Mouse (Mus musculus): ENCODE measurements at regions not wholly inside any gene's neighbourhood (a gene's known extent, or its start where the extent isn't known, plus 50 kb on each side); places are given as distances from the start of the nearest gene placed in this dataset.

GRCm38 (mm10) chr10:110534387-110534786 is 78.4 kb upstream of the Nav3 start:
- ATAC-seq (ENCODE audit: low FRiP score, low read depth), result no peak
- no peaks in the 10 kb centered on the region for H3K36me3 ChIP-seq
- no peak overlapping the region for H3K4me3 ChIP-seq
- WGBS, result 27% methylated on average over 5 of the region's 5 CpGs
- no peaks in the 10 kb centered on the region for H3K9me3 ChIP-seq
- no peaks in the 10 kb centered on the region for H3K27me3 ChIP-seq (replicated peaks)
- no peaks in the 10 kb centered on the region for H3K4me1 ChIP-seq
- peak overlapping the region; percentile 12 for H3K4me2 ChIP-seq (replicated peaks)
- no peak overlapping the region for H3K27ac ChIP-seq
- H3K9ac ChIP-seq, result no peak overlapping the region

GRCm38 (mm10) chr10:110542712-110543111 is 86.7 kb upstream of the Nav3 start:
- Histone ChIP-seq H3K9ac (no peak overlapping the region), H3K9me3 (no peaks in the 10 kb centered on the region), H3K4me2 (replicated peaks) (no peak overlapping the region), H3K4me1 (peaks cover 2% of the 10 kb centered on the region; the same call in 1 of the 2 replicates), H3K27me3 (replicated peaks) (no peaks in the 10 kb centered on the region), H3K4me3 (no peak overlapping the region), H3K36me3 (no peaks in the 10 kb centered on the region), H3K27ac (no peak overlapping the region)
- ATAC-seq (ENCODE audit: low FRiP score, low read depth), result peak; percentile 75
- 24% methylated on average over 6 of the region's 6 CpGs for WGBS

DNA sequence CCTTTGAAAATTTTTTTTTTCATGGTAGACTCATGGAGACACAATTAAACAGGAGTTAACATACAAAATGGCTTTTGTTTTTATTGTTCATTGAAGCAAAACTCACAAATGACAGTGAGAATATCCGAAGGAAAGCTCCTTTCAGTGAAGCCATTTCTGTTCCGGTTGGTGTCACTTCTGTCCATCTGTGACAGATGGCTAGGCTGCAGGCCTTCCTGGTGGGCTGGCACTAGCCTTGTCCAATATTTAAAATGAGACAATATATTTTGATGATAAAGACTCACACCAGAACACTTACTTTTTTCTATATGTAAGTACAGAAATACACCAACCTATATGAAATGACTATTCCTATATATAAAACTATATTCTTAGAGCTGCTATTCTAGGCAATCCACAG is 92.4 kb upstream of the Nav3 start:
- ATAC-seq (ENCODE audit: low FRiP score, low read depth), result no peak
- no peaks in the 10 kb centered on the region for H3K4me1 ChIP-seq
- no peaks in the 10 kb centered on the region for H3K36me3 ChIP-seq
- no peak overlapping the region for H3K9ac ChIP-seq
- no peak overlapping the region for H3K4me3 ChIP-seq
- no peaks in the 10 kb centered on the region for H3K9me3 ChIP-seq
- no peaks in the 10 kb centered on the region for H3K27me3 ChIP-seq (replicated peaks)
- H3K27ac ChIP-seq, result no peak overlapping the region
- no peak overlapping the region for H3K4me2 ChIP-seq (replicated peaks)
- 71% methylated on average over 2 of the region's 2 CpGs for WGBS

DNA sequence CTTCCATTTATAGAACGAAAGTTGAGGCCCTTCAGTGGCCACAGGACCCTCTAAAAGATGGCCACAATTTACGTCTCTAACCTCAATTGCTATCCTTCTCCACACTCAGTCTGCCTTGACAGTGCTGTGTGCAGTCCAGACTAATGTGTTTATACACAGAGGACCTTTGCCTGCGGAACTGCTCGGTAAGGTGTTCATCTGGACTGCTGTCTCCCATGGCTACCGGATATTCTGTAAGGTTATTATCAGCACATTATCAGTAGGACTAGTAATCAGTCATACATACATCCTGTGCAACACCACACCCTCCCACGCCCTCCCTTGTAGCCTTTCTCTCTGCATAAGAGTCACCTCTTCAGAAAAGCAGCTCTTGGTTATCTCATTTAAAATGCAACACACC is 98.0 kb upstream of the Nav3 start:
- no peak for ATAC-seq (ENCODE audit: low FRiP score, low read depth)
- Histone ChIP-seq H3K27me3 (replicated peaks) (no peaks in the 10 kb centered on the region), H3K4me3 (no peak overlapping the region), H3K4me1 (no peaks in the 10 kb centered on the region), H3K36me3 (no peaks in the 10 kb centered on the region), H3K4me2 (replicated peaks) (no peak overlapping the region), H3K9me3 (no peaks in the 10 kb centered on the region), H3K9ac (no peak overlapping the region), H3K27ac (no peak overlapping the region)
- WGBS, result 81% methylated on average over 6 of the region's 6 CpGs

DNA sequence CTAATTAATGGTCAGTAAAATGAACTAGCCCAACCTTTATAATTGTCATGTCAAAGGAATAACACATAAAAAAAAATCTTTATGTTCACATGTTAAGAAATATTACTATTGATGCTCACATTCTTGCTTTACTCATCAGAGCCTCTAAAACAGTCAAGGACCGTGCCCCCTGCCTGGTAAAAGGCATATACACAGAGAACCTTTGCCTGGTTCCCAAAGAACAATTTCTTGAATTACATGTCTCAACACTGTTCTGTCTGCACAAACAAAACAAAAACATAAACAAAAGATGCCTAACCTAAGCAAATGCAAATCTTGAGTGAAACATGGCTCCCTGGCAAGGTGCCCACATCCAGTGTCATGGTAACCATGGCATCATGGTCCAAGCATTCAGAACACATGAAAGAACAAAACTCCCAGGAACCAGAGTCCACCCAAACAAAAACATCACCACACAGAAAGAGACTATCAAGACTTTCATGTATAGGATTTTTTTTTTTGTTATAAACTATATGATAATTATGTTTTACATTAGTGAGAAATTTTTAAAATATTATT is 100.4 kb upstream of the Nav3 start:
- ATAC-seq (ENCODE audit: low FRiP score, low read depth), result peak; percentile 86
- WGBS, result 74% methylated on average over 1 of the region's 1 CpGs
- H3K4me3 ChIP-seq, result no peak overlapping the region

GRCm38 (mm10) chr10:110563057-110563456 is 107.1 kb upstream of the Nav3 start:
- no peak overlapping the region for H3K4me3 ChIP-seq
- no peaks in the 10 kb centered on the region for H3K27me3 ChIP-seq (replicated peaks)
- H3K9ac ChIP-seq, result no peak overlapping the region
- no peak overlapping the region for H3K27ac ChIP-seq
- H3K36me3 ChIP-seq, result no peaks in the 10 kb centered on the region
- no peaks in the 10 kb centered on the region for H3K4me1 ChIP-seq
- H3K9me3 ChIP-seq, result no peaks in the 10 kb centered on the region
- 89% methylated on average over 5 of the region's 5 CpGs for WGBS
- ATAC-seq (ENCODE audit: low FRiP score, low read depth), result no peak
- no peak overlapping the region for H3K4me2 ChIP-seq (replicated peaks)

More for the DNA sequence above, 100.4 kb upstream of the Nav3 start:
- H3K27me3 ChIP-seq (replicated peaks), result no peaks in the 10 kb centered on the region
- no peaks in the 10 kb centered on the region for H3K9me3 ChIP-seq
- no peak overlapping the region for H3K9ac ChIP-seq
- H3K36me3 ChIP-seq, result no peaks in the 10 kb centered on the region
- H3K4me2 ChIP-seq (replicated peaks), result no peak overlapping the region
- no peaks in the 10 kb centered on the region for H3K4me1 ChIP-seq
- H3K27ac ChIP-seq, result no peak overlapping the region

DNA sequence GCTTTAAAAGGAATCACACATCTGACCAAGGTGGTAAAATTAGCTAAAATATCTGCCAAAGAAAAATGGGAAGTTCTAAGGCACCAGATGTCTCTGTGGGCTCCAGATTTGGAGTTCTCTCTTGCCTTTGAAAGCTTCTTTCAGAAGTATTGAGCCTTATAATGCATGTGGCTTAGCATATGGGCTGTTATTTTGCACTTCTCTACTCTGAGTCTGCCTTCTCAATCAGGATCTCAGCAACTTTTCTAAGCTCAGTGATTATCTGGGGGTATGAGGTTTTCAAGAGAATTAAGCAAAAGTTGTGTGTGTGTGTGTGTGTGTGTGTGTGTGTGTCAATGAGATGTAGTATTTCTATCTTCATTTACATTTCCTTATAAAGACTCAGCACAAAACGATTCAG is 107.6 kb upstream of the Nav3 start:
- Histone ChIP-seq H3K27ac (no peak overlapping the region), H3K4me3 (no peak overlapping the region), H3K27me3 (replicated peaks) (no peaks in the 10 kb centered on the region), H3K9ac (no peak overlapping the region), H3K4me1 (no peaks in the 10 kb centered on the region), H3K9me3 (no peaks in the 10 kb centered on the region), H3K36me3 (no peaks in the 10 kb centered on the region), H3K4me2 (replicated peaks) (no peak overlapping the region)
- 84% methylated on average over 1 of the region's 1 CpGs for WGBS
- no peak for ATAC-seq (ENCODE audit: low FRiP score, low read depth)

DNA sequence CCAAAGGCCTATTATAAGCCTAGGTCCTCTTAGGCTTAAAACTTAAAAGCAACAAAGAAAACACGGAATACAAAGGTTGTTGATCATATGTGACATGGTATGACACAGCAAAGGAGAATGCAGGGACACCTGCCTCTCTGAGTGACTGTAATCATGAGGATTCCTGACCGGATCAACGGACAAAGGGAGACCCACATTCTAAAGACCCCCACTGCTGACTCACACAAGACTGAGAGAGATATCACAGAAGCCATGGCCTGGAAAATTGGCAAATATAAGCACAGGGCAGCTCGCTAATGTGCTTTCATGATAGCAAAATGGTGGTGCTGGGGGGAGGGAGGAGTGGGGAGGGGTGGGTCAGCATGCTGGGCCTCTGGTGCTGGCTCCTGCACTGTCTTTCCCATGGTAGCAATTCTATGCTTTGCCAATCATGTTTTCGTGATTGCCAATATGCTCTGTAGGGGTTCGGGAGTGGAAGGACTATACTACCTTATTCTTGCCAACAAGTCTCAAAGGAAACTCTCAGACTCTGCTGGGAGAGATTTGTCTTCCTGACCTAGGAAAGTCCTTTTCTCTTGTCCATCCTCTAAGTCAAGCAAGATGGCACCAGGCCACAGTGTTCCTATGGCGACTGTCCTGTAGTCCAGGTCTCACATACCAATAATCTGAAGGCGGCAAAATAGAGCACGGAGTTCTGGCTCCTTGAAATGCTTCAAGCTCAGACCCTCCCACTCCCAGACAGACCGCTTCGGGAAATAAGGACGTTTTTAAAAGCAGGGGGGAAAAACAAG is 110.5 kb upstream of the Nav3 start:
- Histone ChIP-seq H3K36me3 (no peaks in the 10 kb centered on the region), H3K4me3 (no peak overlapping the region), H3K27me3 (replicated peaks) (no peaks in the 10 kb centered on the region), H3K9me3 (no peaks in the 10 kb centered on the region), H3K4me2 (replicated peaks) (no peak overlapping the region), H3K4me1 (no peaks in the 10 kb centered on the region), H3K27ac (no peak overlapping the region), H3K9ac (no peak overlapping the region)
- 85% methylated on average over 12 of the region's 12 CpGs for WGBS
- no peak for ATAC-seq (ENCODE audit: low FRiP score, low read depth)

DNA sequence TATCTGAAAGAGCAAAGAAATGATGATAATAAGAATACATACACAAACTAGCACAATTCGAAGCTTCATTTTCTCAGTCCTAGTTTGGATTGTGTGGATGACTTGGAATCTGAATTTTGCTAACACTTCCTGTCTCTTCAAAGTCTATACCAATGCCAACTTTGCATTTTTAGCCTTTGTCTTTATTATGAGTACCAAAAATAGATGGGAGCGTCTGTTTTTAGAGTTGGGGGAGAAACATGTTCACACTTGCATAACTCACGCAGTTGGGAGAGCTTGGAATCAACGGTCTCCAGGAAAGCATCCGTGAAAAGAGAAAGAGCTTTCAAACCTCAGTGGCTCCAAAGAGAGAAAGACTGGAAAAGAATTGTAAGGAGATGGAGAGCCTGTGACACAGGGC is 114.5 kb upstream of the Nav3 start:
- Histone ChIP-seq H3K9me3 (no peaks in the 10 kb centered on the region), H3K27ac (no peak overlapping the region), H3K4me2 (replicated peaks) (no peak overlapping the region), H3K9ac (no peak overlapping the region), H3K4me1 (no peaks in the 10 kb centered on the region), H3K27me3 (replicated peaks) (no peaks in the 10 kb centered on the region), H3K36me3 (no peaks in the 10 kb centered on the region), H3K4me3 (no peak overlapping the region)
- ATAC-seq (ENCODE audit: low FRiP score, low read depth), result no peak
- 94% methylated on average over 5 of the region's 5 CpGs for WGBS

DNA sequence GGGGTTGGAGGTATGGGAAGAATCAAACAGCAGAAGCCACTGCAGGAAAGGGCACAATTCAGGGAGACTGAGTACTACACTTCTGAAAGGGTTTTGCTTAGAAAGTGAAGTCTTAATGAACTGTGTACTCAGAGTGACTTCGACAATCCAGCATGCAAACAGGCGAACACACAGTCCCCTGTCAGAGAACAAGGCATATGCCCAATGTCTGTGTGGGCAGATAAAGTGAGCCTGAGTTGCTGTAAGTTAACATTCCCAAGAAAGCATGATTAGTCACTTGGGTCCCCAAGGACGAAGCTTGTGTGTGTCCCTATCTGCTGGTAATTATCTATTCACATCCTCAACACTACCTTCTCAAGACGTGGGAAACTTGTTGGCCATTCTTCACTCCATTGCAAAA is 115.2 kb upstream of the Nav3 start:
- H3K27me3 ChIP-seq (replicated peaks), result no peaks in the 10 kb centered on the region
- no peak for ATAC-seq (ENCODE audit: low FRiP score, low read depth)
- H3K4me3 ChIP-seq, result no peak overlapping the region
- H3K27ac ChIP-seq, result no peak overlapping the region
- no peak overlapping the region for H3K9ac ChIP-seq
- 77% methylated on average over 4 of the region's 4 CpGs for WGBS
- no peaks in the 10 kb centered on the region for H3K36me3 ChIP-seq
- H3K4me2 ChIP-seq (replicated peaks), result no peak overlapping the region
- no peaks in the 10 kb centered on the region for H3K4me1 ChIP-seq
- no peaks in the 10 kb centered on the region for H3K9me3 ChIP-seq

DNA sequence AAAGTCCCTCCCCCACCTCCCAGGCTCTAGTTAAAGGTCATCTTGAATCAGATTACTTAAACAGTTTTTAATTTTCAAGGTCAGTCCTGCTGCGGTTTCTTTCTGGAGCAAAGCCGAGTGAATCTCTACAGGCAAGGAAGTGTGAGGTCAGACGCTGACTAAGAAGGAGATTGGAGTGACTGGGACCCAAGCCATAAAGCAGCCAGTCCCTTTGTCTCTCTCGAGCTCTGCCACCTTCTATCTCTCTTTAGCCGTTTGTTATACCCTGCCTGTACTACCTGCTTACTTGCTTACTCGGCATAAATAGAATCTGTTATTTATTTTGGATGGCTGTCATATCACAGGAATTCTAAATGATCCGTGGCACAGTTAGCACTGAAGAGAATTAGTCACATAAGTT is 117.5 kb upstream of the Nav3 start:
- no peaks in the 10 kb centered on the region for H3K9me3 ChIP-seq
- no peak overlapping the region for H3K9ac ChIP-seq
- WGBS, result 68% methylated on average over 7 of the region's 7 CpGs
- H3K36me3 ChIP-seq, result no peaks in the 10 kb centered on the region
- ATAC-seq (ENCODE audit: low FRiP score, low read depth), result no peak
- no peak overlapping the region for H3K4me2 ChIP-seq (replicated peaks)
- no peaks in the 10 kb centered on the region for H3K4me1 ChIP-seq
- no peaks in the 10 kb centered on the region for H3K27me3 ChIP-seq (replicated peaks)
- H3K4me3 ChIP-seq, result no peak overlapping the region
- H3K27ac ChIP-seq, result no peak overlapping the region

GRCm38 (mm10) chr10:110586029-110586428 is 130.0 kb upstream of the Nav3 start:
- no peak for ATAC-seq (ENCODE audit: low FRiP score, low read depth)
- Histone ChIP-seq H3K27ac (no peak overlapping the region), H3K4me1 (no peaks in the 10 kb centered on the region), H3K9ac (no peak overlapping the region), H3K4me3 (no peak overlapping the region), H3K27me3 (replicated peaks) (no peaks in the 10 kb centered on the region), H3K9me3 (no peaks in the 10 kb centered on the region), H3K36me3 (no peaks in the 10 kb centered on the region), H3K4me2 (replicated peaks) (no peak overlapping the region)
- WGBS, result 84% methylated on average over 8 of the region's 8 CpGs

DNA sequence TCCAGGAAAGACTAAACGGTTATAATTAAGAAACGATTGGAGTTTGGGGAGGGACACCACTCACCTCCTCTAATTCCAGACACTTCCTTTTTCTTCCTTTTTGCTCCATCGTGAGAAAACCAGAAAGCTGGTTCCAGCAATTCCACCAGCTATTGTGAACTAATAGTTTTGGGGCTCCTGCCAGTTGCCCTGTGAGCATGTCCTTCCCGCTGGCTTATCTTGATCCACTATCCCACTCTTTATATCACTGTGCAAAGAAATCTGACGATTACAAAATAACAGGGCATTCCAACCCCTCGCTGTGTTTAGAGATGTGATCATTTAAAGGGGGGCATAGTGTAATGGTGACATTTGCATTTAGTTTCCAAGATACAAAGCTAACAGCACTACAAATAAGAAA is 130.5 kb upstream of the Nav3 start:
- no peaks in the 10 kb centered on the region for H3K27me3 ChIP-seq (replicated peaks)
- H3K4me3 ChIP-seq, result no peak overlapping the region
- no peaks in the 10 kb centered on the region for H3K36me3 ChIP-seq
- H3K9ac ChIP-seq, result no peak overlapping the region
- ATAC-seq (ENCODE audit: low FRiP score, low read depth), result no peak
- H3K27ac ChIP-seq, result no peak overlapping the region
- no peaks in the 10 kb centered on the region for H3K9me3 ChIP-seq
- WGBS, result 89% methylated on average over 6 of the region's 6 CpGs
- no peak overlapping the region for H3K4me2 ChIP-seq (replicated peaks)
- no peaks in the 10 kb centered on the region for H3K4me1 ChIP-seq

Data from neural tube, embryonic 12.5 days (tissue).